Mouse (Mus musculus) gonadal fat pad, adult 2 months (tissue): ENCODE data around the gene Klf11. TPM values are rescaled to one million over a fixed set of nuclear protein-coding genes. Genes with fewer than 3 reads are reported as not detected.
"Not testable (repeated sequence)": the region's sequence is repeated elsewhere in the genome, so short reads cannot be mapped to it uniquely, and the experiment has no call there.

ENCODE experiments used
- DNase-seq: peaks from one replicate; pipeline ENCODE4 v3.0.0-alpha.2; 2012; ENCODE audit warnings: low read depth
- polyA plus RNA-seq: library from polyadenylated mRNA; depleted of rRNA; stranded (reverse); fragments of >200 nt; gene quantifications from 2 replicates; pipeline ENCODE4 v1.2.3, GENCODE M21; 2012

Gene Klf11
- polyA plus RNA-seq, 1 experiment = 12.7 TPM

GRCm38 (mm10) chr12:24654065-24654862, 3.2 kb downstream of the Klf11 start:
- DNase-seq = no peak

GRCm38 (mm10) chr12:24656436-24656835, 5.4 kb downstream of the Klf11 start:
- no peak for DNase-seq

GRCm38 (mm10) chr12:24658998-24659397, 7.9 kb downstream of the Klf11 start:
- DNase-seq = no peak

GRCm38 (mm10) chr12:24659923-24660322, 8.8 kb downstream of the Klf11 start:
- DNase-seq = no peak

- no peak for DNase-seq
Measured at GRCm38 (mm10) chr12:24661100-24661499, 10.0 kb downstream of the Klf11 start.

GRCm38 (mm10) chr12:24662131-24662530, 11.1 kb downstream of the Klf11 start:
- no peak for DNase-seq

GRCm38 (mm10) chr12:24680096-24680491, 29.0 kb downstream of the Klf11 start:
- DNase-seq = no peak

GRCm38 (mm10) chr12:24680492-24681285, 29.6 kb downstream of the Klf11 start:
- DNase-seq = no peak

- no peak for DNase-seq
Measured at GRCm38 (mm10) chr12:24681286-24682023, 30.4 kb downstream of the Klf11 start, which contains the start of gene Cys1. Gene Cys1, minus strand, starts transcription at chr12:24681813.

GRCm38 (mm10) chr12:24682563-24682962, 31.5 kb downstream of the Klf11 start:
- no peak for DNase-seq

GRCm38 (mm10) chr12:24683461-24683860, 32.4 kb downstream of the Klf11 start:
- no peak for DNase-seq

GRCm38 (mm10) chr12:24686038-24686695, 35.1 kb downstream of the Klf11 start:
- DNase-seq = no peak

- DNase-seq = no peak
Measured at GRCm38 (mm10) chr12:24686696-24687346, 35.7 kb downstream of the Klf11 start.

GRCm38 (mm10) chr12:24690351-24690750, 39.3 kb downstream of the Klf11 start:
- no peak for DNase-seq

GRCm38 (mm10) chr12:24696500-24697483, 45.7 kb downstream of the Klf11 start:
- DNase-seq = no peak

GRCm38 (mm10) chr12:24697484-24698204, 46.6 kb downstream of the Klf11 start:
- no peak for DNase-seq

- DNase-seq = no peak
Measured at GRCm38 (mm10) chr12:24698514-24698913, 47.4 kb downstream of the Klf11 start.

- DNase-seq = no peak
Measured at GRCm38 (mm10) chr12:24699578-24699977, 48.5 kb downstream of the Klf11 start.

GRCm38 (mm10) chr12:24701621-24702020, 50.5 kb downstream of the Klf11 start:
- not testable (repeated sequence) for DNase-seq
